Mouse (Mus musculus) urinary bladder, postnatal 10 days (tissue): ENCODE measurements around the gene Mrgprb2.

Experiments
- DNase-seq: peaks from one replicate; pipeline ENCODE4 v3.0.0; 2022; ENCODE audit warnings: low spot score

Gene Mrgprb2

GRCm38 (mm10) chr7:48557986-48558385 is at the start of gene Mrgprb2:
Mrgprb2 (minus strand) TSS chr7:48558086.
- no peak for DNase-seq
